In genomic region chr7:124748396-124748795, GRCm38 (mm10) we compare ENCODE assay signal across 21 mouse cellular contexts.
DNase-seq lines count a peak whose midpoint lies in the region; TF ChIP-seq lines count a peak whose summit lies in the region.
"Had no signal": no experiment of that assay in that cellular context is flagged by ENCODE, and none has a peak within 500 bp of the region (broad histone marks: within the 10 kb centered on the region; RNA-seq: fewer than 3 reads in every experiment).

No protein-coding gene starts in this region.

- peaks cover 6% of the 10 kb centered on the region; the same call in 1 of the 2 replicates for H3K4me1 ChIP-seq in olfactory bulb, adult 2 months (ENCODE audit: control insufficient read depth, insufficient read depth, low read length)
- H3K4me1 ChIP-seq: heart, embryonic 12.5 days; intestine, embryonic 15.5 days; limb, embryonic 12.5 days; liver, embryonic 12.5 days; lung, embryonic 15.5 days had no signal

- H3K27ac ChIP-seq in olfactory bulb, adult 2 months (ENCODE audit: insufficient read depth, low read depth, low read length) = peak overlapping the region; percentile 54; the same call in 1 of the 2 replicates
- H3K27ac ChIP-seq: hindbrain, embryonic 14.5 days; intestine, embryonic 15.5 days; limb, embryonic 12.5 days; liver, embryonic 12.5 days; lung, embryonic 15.5 days; macrophage had no signal

- TF ChIP-seq POLR2A in olfactory bulb, adult 2 months (IDR thresholded peaks at IDR 0.05; ENCODE audit: insufficient read depth, low read depth, low read length) = no peak

- DNase-seq in layer of hippocampus, adult 9-11 months = peak; percentile 17
- no peak for DNase-seq in layer of hippocampus, postnatal 14 days (ENCODE audit: low spot score in 2 of 2)
- DNase-seq in left cerebral cortex, adult 18-20 months (ENCODE audit: low spot score in 2 of 2) = peak; percentile 50 to 67
- no peak for DNase-seq in lung, adult 18-20 months
- no peak for DNase-seq in lung, postnatal 10 days
- no peak for DNase-seq in adrenal gland, postnatal 10 days
- DNase-seq: adrenal gland, adult 8-10 months; cerebellum, adult 11 months; cerebellum, postnatal 14 days; embryo, embryonic 11 days; kidney, adult 9 months; kidney, postnatal 25 days; thymus, postnatal 25 days had no signal

- no peak for TF ChIP-seq CTCF in olfactory bulb, adult 2 months (IDR thresholded peaks at IDR 0.05; ENCODE audit: insufficient read depth, low read depth, low read length)

- WGBS in olfactory bulb, adult 2 months = 40% methylated on average over 3 of the region's 3 CpGs

- no peak overlapping the region for H3K4me3 ChIP-seq in olfactory bulb, adult 2 months (ENCODE audit: insufficient read depth, low read depth, low read length)
- H3K4me3 ChIP-seq: heart, embryonic 12.5 days; intestine, embryonic 15.5 days; limb, embryonic 12.5 days; liver, embryonic 12.5 days; lung, embryonic 15.5 days had no signal

Comparison
In these comparisons a context has a peak if more than half of its experiments do, and no peak if none do; other contexts are left out.
1. DNase-seq: peak in layer of hippocampus, adult 9-11 months (single experiment) and left cerebral cortex, adult 18-20 months (2 of 2); none in layer of hippocampus, postnatal 14 days (0 of 2), lung, adult 18-20 months (0 of 2), lung, postnatal 10 days (single experiment) and adrenal gland, postnatal 10 days (single experiment).